Mouse (Mus musculus): ENCODE measurements at regions not wholly inside any gene's neighbourhood (a gene's known extent, or its start where the extent isn't known, plus 50 kb on each side); places are given as distances from the start of the nearest gene placed in this dataset.

DNA sequence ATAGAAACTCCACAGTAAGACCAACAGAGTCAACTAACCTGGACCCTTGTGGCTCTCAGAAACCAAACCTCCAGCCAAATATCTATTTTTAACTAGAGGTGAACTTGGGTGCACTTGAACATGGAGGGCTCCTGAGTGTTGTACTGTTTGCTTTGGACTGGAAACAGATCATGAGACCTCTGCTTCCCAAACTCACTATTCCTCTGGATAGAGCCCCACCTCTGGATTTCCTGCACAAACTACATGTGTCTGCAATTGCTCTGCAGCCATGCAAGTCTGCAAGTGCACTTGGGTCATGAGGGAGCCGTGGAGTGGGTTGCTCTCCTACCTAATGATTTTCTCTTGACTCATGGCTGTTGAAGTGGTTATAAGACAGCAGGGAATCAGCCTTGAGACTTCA lies 759.9 kb upstream of the Fam160b2 start:
- peak; percentile 88 for DNase-seq

DNA sequence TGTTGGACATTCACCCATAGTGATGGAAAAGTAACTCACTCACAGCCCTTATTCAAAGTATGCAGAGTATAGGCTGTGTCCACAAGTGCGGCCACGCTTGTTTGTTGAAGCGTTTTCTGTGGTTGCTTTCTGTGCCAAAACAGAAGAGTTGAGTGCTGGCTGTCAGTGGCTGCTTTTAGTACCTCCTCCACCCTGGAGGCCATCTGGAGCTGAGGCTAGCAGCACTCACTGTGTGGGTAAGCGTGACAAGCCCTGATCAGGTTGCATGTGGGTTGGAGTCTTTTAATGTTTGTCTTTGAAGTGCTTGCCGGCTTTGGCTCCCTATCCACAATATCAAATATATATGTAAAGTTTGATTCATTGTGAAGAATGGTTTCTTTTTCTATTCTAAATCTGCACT lies 738.6 kb upstream of the Fam160b2 start:
- no peak for DNase-seq

DNA sequence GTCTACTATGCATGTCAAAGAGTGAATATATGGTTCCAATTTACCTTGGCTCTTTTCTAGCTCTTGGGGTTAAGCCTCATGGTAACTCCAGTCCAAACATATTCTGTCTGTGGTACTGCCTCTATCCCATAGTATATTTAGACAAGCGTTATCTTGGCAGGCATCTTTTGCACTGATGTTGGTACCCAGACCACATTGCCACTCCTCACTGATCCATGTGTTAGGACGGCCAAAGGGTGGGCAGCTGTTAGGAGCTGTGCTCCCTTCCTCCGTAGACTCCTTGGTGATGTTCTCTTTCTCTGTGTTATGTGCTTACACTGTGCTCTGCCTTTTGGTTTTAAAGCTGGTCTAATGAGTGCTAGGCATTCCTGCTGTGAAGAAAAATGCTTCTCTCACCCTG lies 737.3 kb upstream of the Fam160b2 start:
- DNase-seq, result peak; percentile 73

DNA sequence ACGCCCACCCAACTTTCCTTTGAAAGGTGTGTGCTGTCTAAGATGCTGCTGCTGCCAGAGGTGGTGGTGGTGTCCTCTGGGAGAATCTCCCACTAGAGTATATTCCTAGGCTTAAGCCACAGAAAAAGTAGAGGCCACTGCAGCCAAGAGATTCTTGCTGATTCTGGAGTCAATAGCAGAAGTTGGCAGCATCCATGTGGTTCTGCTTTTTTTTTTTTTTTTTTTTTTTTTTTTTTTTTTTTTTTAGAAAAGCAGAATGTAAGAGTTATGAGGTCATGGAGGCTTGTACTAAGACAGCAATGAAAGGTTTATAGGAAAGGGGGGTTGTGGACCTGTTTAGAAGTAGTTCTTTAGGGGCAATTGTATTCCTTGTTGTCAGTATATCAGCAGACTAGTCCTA lies 734.4 kb upstream of the Fam160b2 start:
- DNase-seq, result peak; percentile 55

DNA sequence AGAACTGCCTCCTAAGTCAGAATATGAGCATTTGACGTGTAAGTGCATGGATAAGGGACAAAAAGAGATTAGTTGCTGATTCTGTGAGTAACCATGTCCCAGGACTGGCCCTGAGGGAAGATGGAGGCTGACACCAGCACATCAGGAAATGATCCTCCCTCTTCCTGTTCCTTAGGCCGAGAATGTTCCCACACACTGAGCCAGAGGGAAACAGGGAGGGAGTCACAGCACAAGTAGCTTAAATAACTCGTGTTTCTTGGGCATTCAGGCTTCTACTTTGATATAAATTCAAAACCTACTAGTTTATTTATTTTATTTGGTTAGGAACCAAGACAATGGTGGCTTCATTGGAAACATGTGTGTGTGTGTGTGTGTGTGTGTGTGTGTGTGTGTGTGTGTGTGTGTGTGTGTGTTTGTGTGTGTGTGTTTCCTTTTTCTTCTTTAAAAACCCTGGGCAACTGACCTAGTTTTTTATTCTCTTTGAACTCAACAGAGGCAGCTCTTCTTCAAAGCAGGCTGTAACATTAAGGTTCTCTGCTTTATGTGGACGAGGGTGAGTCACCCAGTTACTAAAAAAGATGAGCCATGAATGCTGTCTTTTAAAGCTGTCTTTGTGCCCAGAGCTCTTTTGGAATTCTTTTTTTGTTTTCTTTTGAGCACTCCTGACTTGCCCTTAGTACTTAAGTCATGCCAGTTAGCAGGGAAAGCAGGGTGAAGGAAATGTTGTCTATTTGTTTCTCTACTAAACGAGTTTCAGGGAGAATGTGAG lies 730.4 kb upstream of the Fam160b2 start:
- peak; percentile 88 for DNase-seq

DNA sequence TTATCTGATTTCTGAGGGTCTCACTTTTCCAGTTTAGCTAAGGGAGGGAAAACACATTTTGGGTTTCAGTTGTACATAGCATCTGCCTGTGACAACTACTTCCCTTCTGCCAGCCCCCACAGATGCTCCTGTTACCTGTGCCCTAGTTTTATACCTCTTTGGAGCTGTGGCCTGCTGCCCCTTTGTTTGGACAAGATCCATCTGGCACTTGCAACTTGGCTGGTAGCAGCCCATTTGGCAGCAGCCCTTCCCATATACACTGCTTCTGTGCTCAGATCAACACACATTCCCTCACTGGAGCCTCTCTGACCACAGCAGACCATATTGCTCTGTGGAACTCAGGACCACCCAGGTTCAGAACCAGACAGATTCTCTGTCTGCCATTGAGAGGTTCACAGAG lies 728.0 kb upstream of the Fam160b2 start:
- DNase-seq, result peak; percentile 82

DNA sequence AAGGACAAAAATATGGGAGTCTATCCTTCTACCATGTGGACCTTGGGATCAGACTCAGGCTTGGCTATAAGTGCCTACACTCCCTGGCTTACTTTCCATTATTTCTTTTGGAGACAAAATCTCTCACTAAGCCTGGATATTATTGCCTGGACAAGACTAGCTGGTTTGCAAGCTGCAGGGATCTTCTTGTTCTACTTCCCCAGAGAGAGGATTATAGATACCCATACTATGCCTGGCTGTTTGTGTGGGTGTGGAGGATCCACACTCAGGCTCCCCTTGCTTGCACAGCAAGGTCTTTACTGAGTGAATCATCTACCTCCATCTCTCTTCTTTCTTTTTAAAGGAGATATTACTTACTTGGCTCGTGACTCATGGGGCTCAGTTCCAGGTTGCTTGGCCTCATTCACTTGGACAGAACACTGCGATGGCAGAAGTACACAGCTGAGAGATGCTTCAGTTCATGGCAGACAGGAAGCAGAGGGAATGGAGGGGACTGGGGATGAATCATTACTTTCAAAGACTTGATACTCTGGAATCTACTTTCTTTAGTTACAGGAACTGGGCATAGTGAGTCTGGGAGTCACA lies 727.0 kb upstream of the Fam160b2 start:
- peak; percentile 72 for DNase-seq

DNA sequence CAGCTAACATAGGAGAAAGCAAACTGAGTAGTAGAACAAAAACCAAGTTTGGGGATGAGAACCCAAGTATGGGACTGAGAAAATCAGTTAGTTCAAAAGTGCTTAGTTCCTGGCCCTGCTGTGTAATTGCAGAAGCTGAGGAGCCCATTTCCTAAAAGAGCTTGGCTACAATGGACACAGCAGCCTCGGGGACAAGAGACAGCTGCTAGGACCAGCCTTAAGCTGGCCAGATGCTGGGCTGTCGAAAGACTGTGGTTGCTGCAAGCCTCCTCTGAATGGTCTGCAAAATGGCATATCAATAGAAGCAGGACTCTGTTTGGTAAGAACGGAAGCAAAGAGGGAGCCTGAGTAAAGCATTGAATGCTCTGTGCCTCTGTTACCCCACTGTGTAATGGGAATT lies 715.6 kb upstream of the Fam160b2 start:
- DNase-seq, result peak; percentile 76

DNA sequence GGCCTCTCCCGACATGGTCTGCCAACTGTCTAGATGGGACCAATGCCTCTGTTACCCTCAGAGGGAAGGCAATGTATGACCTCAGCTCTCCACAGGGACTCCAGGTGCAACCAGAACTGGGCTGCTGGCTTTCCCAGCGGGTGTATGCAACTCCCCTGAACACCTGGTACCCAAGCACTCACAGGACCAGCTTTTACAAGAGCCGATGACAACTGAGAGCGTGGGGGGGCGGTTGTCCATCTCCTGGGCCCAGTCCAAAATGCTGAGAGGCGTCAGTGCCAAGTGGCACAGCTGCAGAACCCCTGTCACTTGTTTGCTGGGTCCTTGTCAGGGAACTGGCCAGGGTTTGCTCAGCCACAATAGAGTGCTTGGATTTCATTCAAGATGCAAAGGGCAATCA lies 700.1 kb upstream of the Fam160b2 start:
- DNase-seq, result peak; percentile 85

DNA sequence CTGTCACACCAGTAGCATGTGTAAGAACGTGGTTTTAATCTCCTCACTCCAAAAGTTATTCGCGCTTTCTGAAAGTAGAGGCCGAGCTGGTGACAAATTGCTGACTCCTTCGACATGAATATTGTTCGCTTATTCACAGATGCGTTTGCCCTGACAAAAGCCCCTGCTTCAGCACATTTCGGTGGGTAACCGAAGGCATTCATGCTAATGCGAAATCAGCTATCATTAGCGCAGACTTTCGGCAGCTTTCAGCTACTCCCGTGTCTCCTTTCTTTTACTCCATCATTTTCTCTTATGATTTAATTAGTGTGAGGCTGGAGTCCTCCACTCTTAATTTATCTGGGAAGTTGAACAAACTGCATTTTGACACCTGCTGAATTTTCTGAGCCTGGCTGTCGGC lies 681.9 kb upstream of the Fam160b2 start:
- no peak for DNase-seq

DNA sequence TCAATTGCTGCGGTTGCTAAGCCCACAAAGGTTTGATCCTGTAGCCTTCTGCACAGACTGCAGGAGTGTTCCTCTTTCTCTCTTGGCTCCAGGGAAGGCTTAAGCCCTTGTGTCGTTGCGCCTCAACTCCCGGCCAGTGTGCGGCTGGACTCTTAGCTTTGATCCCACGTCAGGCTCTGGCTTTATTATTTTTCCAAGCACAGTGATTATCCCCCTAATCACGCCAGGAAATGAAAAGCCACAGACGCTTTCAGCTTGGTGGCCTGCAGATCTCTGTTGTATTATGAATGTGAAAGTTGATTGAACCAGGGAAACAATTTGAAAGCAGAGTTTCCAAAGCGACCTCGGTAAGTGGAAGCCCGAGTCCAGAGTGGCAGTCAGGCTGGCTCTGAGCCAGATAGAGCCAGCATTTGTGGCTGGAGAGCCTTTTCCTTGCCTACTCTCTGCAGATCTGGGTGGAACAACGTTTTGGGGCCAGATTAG lies 676.7 kb upstream of the Fam160b2 start:
- peak; percentile 89 for DNase-seq

DNA sequence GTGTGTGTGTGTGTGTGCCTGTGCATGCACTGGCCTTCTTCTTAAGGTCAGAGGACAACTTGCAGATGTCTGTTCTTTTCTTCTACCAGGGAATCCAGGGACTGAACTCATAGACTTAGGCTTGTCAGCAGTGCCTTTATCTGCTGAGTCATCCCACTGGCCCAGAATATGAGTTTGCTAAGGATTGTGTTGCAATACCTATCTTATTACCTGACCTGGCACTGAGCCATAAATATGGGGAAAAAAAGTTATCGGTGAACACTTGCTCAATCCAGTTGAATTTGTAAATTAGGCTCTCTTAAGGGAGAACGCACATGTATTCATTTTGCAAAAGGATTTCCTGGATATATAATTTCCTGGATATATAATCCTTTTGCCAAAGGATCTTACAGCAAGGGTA lies 672.8 kb upstream of the Fam160b2 start:
- DNase-seq, result no peak

DNA sequence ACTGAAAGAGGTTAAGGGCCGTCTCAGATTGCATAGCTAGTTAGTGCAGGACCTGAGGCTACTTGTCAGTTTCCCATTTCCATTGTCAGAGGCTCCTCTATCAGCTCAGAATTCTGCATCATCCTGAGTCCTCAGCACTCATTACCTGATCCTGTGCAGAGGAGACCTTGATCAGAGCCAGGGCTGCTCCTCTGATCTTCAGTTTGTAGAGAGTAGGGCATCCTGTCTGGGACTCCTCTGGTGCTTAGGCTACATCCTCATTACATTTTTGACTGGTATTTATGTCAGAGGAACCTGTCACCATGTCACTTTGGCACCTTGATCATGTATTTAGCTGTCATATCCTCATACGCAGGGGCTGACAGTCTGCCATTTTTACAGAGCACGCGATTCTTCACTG lies 658.0 kb upstream of the Fam160b2 start:
- no peak for DNase-seq

DNA sequence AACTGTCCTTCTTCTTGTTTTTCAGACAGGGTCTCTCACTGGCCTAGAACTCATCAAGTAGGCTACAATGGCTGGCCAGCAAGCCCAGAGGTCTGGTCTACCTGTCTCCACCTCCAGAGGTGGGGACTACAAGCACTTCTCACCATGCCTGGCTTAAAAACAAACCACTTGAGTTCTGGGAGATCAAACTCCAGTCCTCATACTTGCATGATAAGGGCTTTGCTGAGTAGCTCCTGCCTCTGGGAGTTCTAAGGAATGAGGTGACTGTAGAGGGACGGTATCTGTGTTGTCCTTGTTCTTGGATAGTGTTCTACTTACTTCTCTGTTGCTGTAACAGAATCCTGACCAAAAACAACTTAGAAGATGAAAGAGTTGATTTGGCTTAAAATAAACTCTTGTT lies 654.6 kb upstream of the Fam160b2 start:
- DNase-seq, result peak; percentile 1

DNA sequence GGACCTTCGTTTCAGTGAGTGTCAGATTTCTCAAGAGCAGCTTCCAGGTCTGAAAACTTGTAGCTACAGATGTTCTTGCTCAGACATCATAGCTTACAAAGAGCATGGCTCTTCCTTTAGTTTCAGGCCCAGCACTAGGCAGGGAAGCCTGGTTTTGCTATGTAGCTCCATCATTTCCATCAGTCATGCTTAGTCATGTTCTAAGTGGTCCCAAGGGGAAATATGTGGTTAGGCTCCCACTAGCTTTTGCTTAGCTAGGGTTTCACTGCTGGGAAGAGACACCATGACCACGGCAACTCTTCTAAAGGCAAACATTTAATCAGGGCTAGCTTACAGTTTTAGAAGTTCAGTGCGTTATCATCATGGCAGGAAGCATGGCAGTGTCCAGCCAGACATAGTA lies 652.5 kb upstream of the Fam160b2 start:
- peak; percentile 42 for DNase-seq

DNA sequence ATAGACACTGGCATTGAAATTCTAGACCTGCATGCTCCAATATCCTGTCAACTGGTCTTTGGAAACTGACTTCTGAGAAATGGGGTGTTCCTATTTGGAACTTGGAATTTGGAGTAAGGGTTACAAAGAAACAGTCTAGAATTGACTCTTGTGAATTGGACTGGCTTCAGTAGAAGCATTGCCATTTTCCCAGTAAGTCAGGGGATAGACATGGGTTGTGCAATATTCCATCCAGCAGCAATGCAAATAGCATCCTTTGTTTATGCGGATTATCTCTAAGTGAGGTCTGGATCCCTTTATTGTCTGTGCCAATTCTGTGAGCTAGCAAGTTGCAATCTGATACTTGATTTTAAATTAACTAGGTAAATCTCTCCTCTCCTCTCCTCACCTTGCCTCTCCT lies 651.5 kb upstream of the Fam160b2 start:
- peak; percentile 34 for DNase-seq

DNA sequence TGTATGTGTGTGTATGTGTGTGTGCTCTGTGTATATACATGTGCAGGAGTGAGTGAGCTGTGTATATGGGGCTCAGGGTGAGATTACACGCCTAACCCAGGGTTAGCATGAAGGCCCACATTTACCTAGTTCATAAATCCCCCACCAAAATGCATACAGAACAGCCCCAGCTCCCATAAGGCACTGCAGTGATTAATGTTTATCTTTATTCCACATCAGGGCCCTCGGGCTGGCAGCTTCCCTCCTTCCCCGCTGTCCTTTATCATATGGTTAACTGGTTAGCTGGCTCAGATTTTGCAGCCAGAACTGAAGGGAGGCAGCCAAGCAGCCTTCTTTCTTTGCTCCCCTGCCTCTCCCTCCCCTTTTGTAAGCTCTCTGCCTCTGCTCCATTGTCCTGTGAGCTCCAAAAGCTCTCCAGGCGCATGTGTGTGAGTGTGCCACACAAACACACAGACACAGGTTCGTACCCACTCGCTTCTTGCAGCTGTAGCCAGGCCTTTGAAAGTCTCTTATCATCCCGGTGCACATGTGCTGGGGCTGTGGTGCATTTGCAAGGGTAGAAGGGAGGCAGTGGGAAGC lies 649.8 kb upstream of the Fam160b2 start:
- DNase-seq, result peak; percentile 81

DNA sequence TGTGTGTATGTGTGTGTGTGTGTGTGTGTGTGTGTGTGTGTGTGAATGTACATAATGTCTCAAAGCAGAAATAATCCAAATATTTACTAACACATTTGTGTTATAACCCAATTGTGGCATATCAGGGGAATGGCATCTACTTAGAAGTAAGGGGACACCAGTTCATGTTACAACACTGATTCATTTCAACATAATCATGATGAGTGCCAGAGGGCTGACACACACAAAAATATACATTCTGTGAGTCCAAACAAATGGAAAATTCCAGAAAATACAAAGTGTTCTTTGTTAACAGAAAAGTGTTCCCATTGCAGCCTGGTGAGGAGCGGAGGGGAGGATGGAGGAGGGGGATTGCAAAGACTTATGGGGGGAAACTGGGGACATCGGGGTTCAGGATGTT lies 648.9 kb upstream of the Fam160b2 start:
- no peak for DNase-seq

DNA sequence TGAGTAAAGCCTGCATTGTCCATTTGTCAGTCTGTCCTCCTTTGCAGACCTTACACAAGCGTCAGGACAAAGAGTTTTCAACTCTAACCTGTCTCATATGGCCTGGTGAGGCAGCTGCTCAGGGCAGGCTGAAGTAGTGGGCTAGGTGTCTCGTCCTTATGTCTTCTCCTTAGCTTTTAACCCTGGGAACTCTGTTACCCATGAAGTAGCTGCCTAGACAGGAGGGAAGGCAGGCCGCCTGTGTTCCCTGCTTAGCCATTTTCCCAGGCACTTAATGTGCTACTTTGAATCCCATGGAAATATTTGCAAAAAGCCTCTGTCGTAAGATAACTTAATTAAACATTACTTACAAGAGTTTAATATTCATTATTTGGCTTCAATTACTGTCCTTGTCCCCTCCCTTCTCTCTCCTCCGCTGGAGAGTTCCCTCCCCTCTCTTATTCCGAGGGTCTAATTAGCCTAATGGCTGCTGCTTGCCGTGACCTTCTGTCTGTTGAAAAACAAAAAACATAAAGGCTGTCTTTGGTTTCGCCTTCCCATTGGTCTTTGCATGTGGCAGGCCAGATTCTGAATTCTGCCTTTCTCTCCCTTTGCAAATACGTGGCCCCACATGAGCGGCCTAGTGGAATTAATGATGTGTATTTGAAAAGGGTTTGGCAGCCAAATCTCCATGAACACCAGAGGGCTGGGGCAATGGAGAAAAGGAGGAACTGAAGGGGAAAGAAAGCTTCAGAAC lies 642.2 kb upstream of the Fam160b2 start:
- peak; percentile 52 for DNase-seq

DNA sequence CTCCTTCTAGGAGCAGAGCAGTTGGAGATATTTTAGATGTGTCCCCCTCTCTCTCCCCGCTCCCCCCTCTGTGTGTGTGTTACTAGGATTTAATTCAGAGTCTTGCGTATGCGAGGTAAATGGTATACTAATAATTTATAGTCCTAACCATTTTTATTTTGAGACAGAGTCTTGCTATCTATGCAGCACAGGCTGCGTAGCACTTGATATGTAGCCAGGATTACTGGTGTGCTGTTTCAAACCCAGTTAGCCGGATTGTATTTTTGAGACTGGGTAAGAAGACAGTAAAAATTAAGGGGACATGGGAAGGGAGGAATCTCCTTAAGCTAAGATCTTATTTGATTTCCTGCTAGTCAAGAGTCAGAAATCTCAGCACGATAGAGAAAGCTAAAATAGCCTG lies 636.6 kb upstream of the Fam160b2 start:
- no peak for DNase-seq

DNA sequence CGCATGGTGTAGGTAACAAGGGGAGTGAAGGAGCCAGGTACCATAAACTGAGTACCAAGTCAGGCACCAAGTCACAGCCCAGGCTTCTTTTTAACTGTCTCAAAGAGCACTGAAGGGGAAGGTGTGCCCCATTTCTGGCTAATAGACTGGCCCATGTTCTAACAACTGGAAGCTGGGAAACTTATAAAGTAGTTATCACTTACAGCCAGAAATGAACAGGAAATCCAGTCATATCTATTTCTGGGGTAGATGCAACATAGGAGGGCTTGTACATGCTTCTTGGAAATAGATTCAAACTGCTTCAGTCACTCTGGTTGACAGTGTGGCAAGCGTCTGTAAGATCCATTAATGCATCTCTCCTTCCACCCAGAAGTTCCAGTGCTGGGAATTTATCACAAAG lies 635.3 kb upstream of the Fam160b2 start:
- no peak for DNase-seq

DNA sequence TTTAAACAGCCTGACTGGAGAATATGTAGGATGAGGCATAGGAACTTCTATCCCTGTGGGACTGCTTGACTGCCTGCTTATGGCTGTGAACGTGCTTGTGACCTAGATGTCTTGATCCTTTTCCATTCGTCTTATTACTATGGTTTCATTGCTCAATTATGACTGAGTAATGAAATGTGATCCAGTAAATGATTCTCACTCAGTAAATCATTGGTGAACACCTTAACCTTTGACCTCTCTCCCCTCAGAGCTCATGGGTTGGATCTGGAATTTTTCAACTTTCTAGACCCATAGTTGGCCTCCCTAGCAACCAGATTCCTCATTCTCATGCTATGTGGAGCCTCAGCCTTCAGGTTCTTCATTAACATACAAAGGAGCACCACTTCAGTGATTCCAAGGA lies 634.6 kb upstream of the Fam160b2 start:
- no peak for DNase-seq

DNA sequence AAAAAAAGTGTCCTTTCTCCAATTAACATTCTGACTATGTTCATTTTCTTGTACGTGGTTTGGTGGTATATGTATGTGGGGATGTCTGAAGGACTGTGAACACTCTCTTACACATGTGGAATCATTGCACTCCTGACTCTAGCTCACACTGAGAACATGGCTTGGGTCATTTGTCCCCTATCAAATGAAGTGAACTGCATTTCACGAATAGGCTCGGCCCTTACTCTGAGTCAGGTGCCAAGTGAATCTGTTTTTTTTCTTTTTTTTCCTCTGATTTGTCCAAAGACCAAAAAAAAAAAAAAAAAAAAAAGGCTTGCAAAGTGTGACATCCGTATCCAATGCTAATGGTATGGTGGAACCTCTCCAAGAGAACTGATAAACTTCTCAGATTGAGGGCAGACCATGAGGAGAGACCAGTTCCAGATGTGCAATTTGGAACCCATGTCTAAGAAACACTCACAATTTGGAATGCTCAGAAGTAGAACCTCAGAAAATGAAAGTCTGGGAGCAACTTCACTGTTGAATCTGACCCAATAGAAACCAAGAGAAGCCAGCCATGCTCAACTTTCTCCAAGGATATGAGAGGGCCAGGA lies 631.7 kb upstream of the Fam160b2 start:
- DNase-seq, result no peak
